Mouse (Mus musculus) MEL (cell line): ENCODE results near the gene Akirin1. TPM values are rescaled to one million over a fixed set of nuclear protein-coding genes. Genes with fewer than 3 reads are reported as not detected.

ENCODE experiments used
- DNase-seq: peaks from one replicate; pipeline ENCODE4 v3.0.0; 2011; ENCODE audit warnings: low read depth, low spot score
- H3K27ac ChIP-seq: 2 replicates; pipeline ENCODE4 v1.5.1; 2012; ENCODE audit warnings: low read depth, mild to moderate bottlenecking, control low read depth, low read length, moderate library complexity; ENCODE audit not compliant: control insufficient read depth
- H3K27me3 ChIP-seq, 2 experiments: fragments of 150-350 bp in 1 of 2; sonication (generic) in 1 of 2; 2 replicates each; pipeline ENCODE4 v1.6.1; 2012; ENCODE audit warnings: low read length in 2 of 2, mild to moderate bottlenecking in 2 of 2, improper control_type of control experiment in 1 of 2, moderate library complexity in 1 of 2; ENCODE audit not compliant: insufficient read depth in 2 of 2, control insufficient read depth in 1 of 2
- H3K36me3 ChIP-seq, 2 experiments: 2 replicates each; pipeline ENCODE4 v1.6.1; 2012 to 2014; ENCODE audit warnings: low read length in 2 of 2, improper control_type of control experiment in 1 of 2, inconsistent platforms in 1 of 2, mild to moderate bottlenecking in 1 of 2; ENCODE audit not compliant: insufficient read depth in 2 of 2, control insufficient read depth in 1 of 2
- H3K4me1 ChIP-seq, 2 experiments: fragments of 150-350 bp in 1 of 2; sonication (generic) in 1 of 2; 2 replicates each; pipeline ENCODE4 v1.6.1; 2012; ENCODE audit warnings: low read length in 2 of 2, improper control_type of control experiment in 1 of 2, mild to moderate bottlenecking in 1 of 2; ENCODE audit not compliant: insufficient read depth in 2 of 2, control insufficient read depth in 1 of 2
- H3K4me3 ChIP-seq, 2 experiments: fragments of 150-350 bp in 1 of 2; sonication (generic) in 1 of 2; 2 replicates each; pipeline ENCODE4 v1.5.1; 2012; ENCODE audit warnings: low read depth in 2 of 2, low read length in 2 of 2, mild to moderate bottlenecking in 2 of 2, moderate library complexity in 2 of 2, control low read depth in 1 of 2, improper control_type of control experiment in 1 of 2; ENCODE audit not compliant: control insufficient read depth in 1 of 2, insufficient read depth in 1 of 2
- H3K79me2 ChIP-seq: 2 replicates; pipeline ENCODE4 v1.6.1; 2012; ENCODE audit warnings: mild to moderate bottlenecking, low read length, moderate library complexity; ENCODE audit not compliant: control insufficient read depth, poor library complexity, insufficient read depth
- H3K9ac ChIP-seq: 2 replicates; pipeline ENCODE4 v1.6.1; 2012; ENCODE audit warnings: low read depth, mild to moderate bottlenecking, control low read depth, low read length, moderate library complexity; ENCODE audit not compliant: control insufficient read depth, poor library complexity, severe bottlenecking
- H3K9me3 ChIP-seq: fragments of 150-350 bp; sonication (generic); replicated peaks from 2 replicates; pipeline ENCODE4 v1.6.1; 2012; ENCODE audit warnings: mild to moderate bottlenecking, low read length, improper control_type of control experiment, moderate library complexity; ENCODE audit not compliant: insufficient read depth
- BHLHE40 ChIP-seq: IDR thresholded peaks from 2 replicates; pipeline ENCODE4 v1.6.1; 2012; ENCODE audit warnings: low read depth, mild to moderate bottlenecking, inconsistent platforms, low read length, improper control_type of control experiment, borderline replicate concordance
- CHD1 ChIP-seq: IDR thresholded peaks from 2 replicates; pipeline ENCODE4 v1.6.1; 2012; ENCODE audit warnings: low read depth, mild to moderate bottlenecking, inconsistent platforms, low read length, improper control_type of control experiment
- CTCF ChIP-seq, 3 experiments: IDR thresholded peaks in 2 of 3; conservative IDR thresholded peaks in 1 of 3; 2 replicates each; pipeline ENCODE4 v1.5.1; 2011 to 2012; ENCODE audit warnings: low read length in 3 of 3, low read depth in 2 of 3, mild to moderate bottlenecking in 2 of 3, improper control_type of control experiment in 1 of 3, inconsistent platforms in 1 of 3, mixed read lengths in 1 of 3, moderate library complexity in 1 of 3; ENCODE audit not compliant: control insufficient read depth in 1 of 3, insufficient read depth in 1 of 3, poor library complexity in 1 of 3, severe bottlenecking in 1 of 3
- E2F4 ChIP-seq: IDR thresholded peaks from 2 replicates; pipeline ENCODE4 v1.6.1; 2011; ENCODE audit warnings: low read depth, low read length, improper control_type of control experiment, borderline replicate concordance
- ELF1 ChIP-seq: IDR thresholded peaks from 2 replicates; pipeline ENCODE4 v1.6.1; 2014; ENCODE audit warnings: low read depth, mild to moderate bottlenecking, inconsistent platforms, low read length, improper control_type of control experiment, moderate library complexity
- EP300 ChIP-seq, 2 experiments: IDR thresholded peaks; 2 replicates each; pipeline ENCODE4 v1.6.1; 2011; ENCODE audit warnings: improper control_type of control experiment in 2 of 2, low read length in 2 of 2, low read depth in 1 of 2, mild to moderate bottlenecking in 1 of 2
- ETS1 ChIP-seq: IDR thresholded peaks from 2 replicates; pipeline ENCODE4 v1.6.1; 2012; ENCODE audit warnings: low read depth, mild to moderate bottlenecking, inconsistent platforms, low read length, improper control_type of control experiment, moderate library complexity
- GATA1 ChIP-seq: IDR thresholded peaks from 2 replicates; pipeline ENCODE4 v1.6.1; 2011; ENCODE audit warnings: low read depth, low read length, improper control_type of control experiment
- HCFC1 ChIP-seq: IDR thresholded peaks from 2 replicates; pipeline ENCODE4 v1.6.1; 2012; ENCODE audit warnings: low read depth, mild to moderate bottlenecking, inconsistent platforms, low read length, improper control_type of control experiment, moderate library complexity
- MAX ChIP-seq: IDR thresholded peaks from 2 replicates; pipeline ENCODE4 v1.6.1; 2011; ENCODE audit warnings: low read length, improper control_type of control experiment
- MAZ ChIP-seq: IDR thresholded peaks from 2 replicates; pipeline ENCODE4 v1.6.1; 2012; ENCODE audit warnings: low read depth, mild to moderate bottlenecking, inconsistent platforms, low read length, improper control_type of control experiment
- MEF2A ChIP-seq: IDR thresholded peaks from 2 replicates; pipeline ENCODE4 v1.6.1; 2014; ENCODE audit warnings: low read depth, mild to moderate bottlenecking, inconsistent platforms, low read length, improper control_type of control experiment; ENCODE audit not compliant: poor library complexity, insufficient replicate concordance, severe bottlenecking; ENCODE audit errors: extremely low read depth
- MXI1 ChIP-seq: IDR thresholded peaks from 2 replicates; pipeline ENCODE4 v1.6.1; 2011; ENCODE audit warnings: mild to moderate bottlenecking, low read depth, low read length, improper control_type of control experiment
- MYB ChIP-seq: IDR thresholded peaks from 2 replicates; pipeline ENCODE4 v1.6.1; 2011; ENCODE audit warnings: mild to moderate bottlenecking, low read depth, low read length, improper control_type of control experiment
- MYC ChIP-seq: IDR thresholded peaks from 2 replicates; pipeline ENCODE4 v1.6.1; 2011; ENCODE audit warnings: low read depth, mild to moderate bottlenecking, low read length, improper control_type of control experiment, moderate library complexity
- NELFE ChIP-seq: IDR thresholded peaks from 2 replicates; pipeline ENCODE4 v1.6.1; 2011; ENCODE audit warnings: low read depth, low read length, improper control_type of control experiment
- NRF1 ChIP-seq: IDR thresholded peaks from 2 replicates; pipeline ENCODE4 v1.6.1; 2014; ENCODE audit warnings: low read depth, mild to moderate bottlenecking, inconsistent platforms, low read length, improper control_type of control experiment, moderate library complexity; ENCODE audit not compliant: poor library complexity, insufficient read depth, severe bottlenecking
- POLR2A ChIP-seq, 2 experiments: IDR thresholded peaks; 2 replicates each; pipeline ENCODE4 v1.6.1; 2011 to 2012; ENCODE audit warnings: low read length in 2 of 2, mild to moderate bottlenecking in 2 of 2, control low read depth in 1 of 2, improper control_type of control experiment in 1 of 2, low read depth in 1 of 2, moderate library complexity in 1 of 2; ENCODE audit not compliant: control insufficient read depth in 1 of 2, insufficient read depth in 1 of 2, poor library complexity in 1 of 2
- RCOR1 ChIP-seq: IDR thresholded peaks from 2 replicates; pipeline ENCODE4 v1.6.1; 2012; ENCODE audit warnings: low read depth, mild to moderate bottlenecking, inconsistent platforms, low read length, improper control_type of control experiment
- SMC3 ChIP-seq: IDR thresholded peaks from 2 replicates; pipeline ENCODE4 v1.6.1; 2011; ENCODE audit warnings: low read depth, low read length, improper control_type of control experiment
- TAL1 ChIP-seq: IDR thresholded peaks from 2 replicates; pipeline ENCODE4 v1.6.1; 2012; ENCODE audit warnings: mild to moderate bottlenecking, inconsistent platforms, low read length, moderate library complexity, mixed read lengths
- TCF12 ChIP-seq: IDR thresholded peaks from 2 replicates; pipeline ENCODE4 v1.6.1; 2014; ENCODE audit warnings: low read depth, mild to moderate bottlenecking, inconsistent platforms, low read length, improper control_type of control experiment, moderate library complexity
- USF2 ChIP-seq, 2 experiments: IDR thresholded peaks; 2 replicates each; pipeline ENCODE4 v1.6.1; 2011 to 2012; ENCODE audit warnings: improper control_type of control experiment in 2 of 2, low read length in 2 of 2, borderline replicate concordance in 1 of 2, inconsistent platforms in 1 of 2, low read depth in 1 of 2, mild to moderate bottlenecking in 1 of 2; ENCODE audit not compliant: insufficient read depth in 1 of 2
- ZC3H11A ChIP-seq: IDR thresholded peaks from 2 replicates; pipeline ENCODE4 v1.6.1; 2012; ENCODE audit warnings: low read depth, mild to moderate bottlenecking, inconsistent platforms, low read length, improper control_type of control experiment
- ZKSCAN1 ChIP-seq: IDR thresholded peaks from 2 replicates; pipeline ENCODE4 v1.6.1; 2012; ENCODE audit warnings: low read depth, mild to moderate bottlenecking, inconsistent platforms, low read length, improper control_type of control experiment, moderate library complexity
- ZNF384 ChIP-seq: IDR thresholded peaks from 2 replicates; pipeline ENCODE4 v1.6.1; 2012; ENCODE audit warnings: low read depth, mild to moderate bottlenecking, inconsistent platforms, low read length, improper control_type of control experiment
- polyA plus RNA-seq, 2 experiments: library from polyadenylated mRNA; stranded (reverse) in 1 of 2; unstranded in 1 of 2; fragments of >175 nt in 1 of 2; fragments of >200 nt in 1 of 2; gene quantifications; 2 replicates each; pipeline versions ENCODE4 v1.2.1 to v1.2.4; 2012; ENCODE audit warnings: low replicate concordance in 2 of 2, low read depth in 1 of 2; ENCODE audit not compliant: insufficient read length in 2 of 2, insufficient read depth in 1 of 2, missing spikeins in 1 of 2
- total RNA-seq: library from RNA; depleted of rRNA; stranded (reverse); fragments of 300-350 nt; gene quantifications from 2 replicates; pipeline ENCODE4 v1.2.3, GENCODE M21; 2012

The Akirin1 gene
- total and polyA plus RNA-seq, 3 experiments = 46.3 to 53.3 TPM; not detected in 1

DNA sequence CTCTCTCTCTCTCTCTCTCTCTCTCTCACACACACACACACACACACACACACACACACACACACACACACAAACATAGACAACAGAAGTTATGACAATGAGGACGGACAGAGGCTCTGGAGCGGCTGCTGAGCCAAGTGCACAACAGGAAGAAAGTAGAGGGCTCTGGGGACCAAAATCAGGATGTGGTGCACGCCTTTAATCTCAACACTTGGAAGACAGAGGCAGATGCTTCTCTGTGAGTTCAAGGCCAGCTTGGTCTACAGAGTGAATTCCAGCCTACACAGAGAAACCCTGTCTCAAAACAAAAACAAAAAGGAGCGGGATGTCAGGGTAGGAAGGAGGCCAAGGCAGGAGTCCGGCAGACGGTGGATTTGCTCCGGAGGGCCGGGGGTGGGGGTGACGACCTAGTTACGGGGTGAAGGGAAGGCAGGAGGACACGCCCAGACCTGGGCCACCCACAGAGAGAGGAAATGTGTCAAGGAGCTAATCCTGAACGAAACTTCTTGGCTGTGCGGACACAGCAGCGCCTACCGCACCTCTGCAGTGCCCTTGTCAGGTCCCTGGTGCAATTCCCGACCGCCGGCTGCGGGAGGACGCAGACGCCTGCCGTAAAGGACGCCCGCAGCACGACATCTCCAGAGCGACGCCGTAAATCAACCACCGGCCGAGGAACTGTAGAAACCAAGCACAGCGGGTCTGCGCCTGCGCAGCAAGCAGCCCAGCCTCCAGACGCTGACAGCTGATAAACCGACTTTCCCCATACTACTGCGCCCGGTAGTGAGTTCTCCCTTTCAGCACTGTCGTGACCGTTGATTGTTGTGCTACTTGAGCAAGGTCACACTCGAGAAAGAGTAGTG lies 32.3 kb downstream of the Akirin1 start, which contains the start of gene Ndufs5 (continued):
- TF ChIP-seq USF2 (IDR thresholded peaks at IDR 0.05; ENCODE audit: borderline replicate concordance in 1 of 2, insufficient read depth in 1 of 2, low read depth in 1 of 2, low read length in 2 of 2) (no peak), SMC3 (no peak), ZKSCAN1 (no peak), E2F4 (no peak), POLR2A (IDR thresholded peaks at IDR 0.05; ENCODE audit: control insufficient read depth in 1 of 2, insufficient read depth in 1 of 2, low read depth in 1 of 2, low read length in 2 of 2, poor library complexity in 1 of 2) (peak; percentile 73 to 97; a peak in 3 of 4 replicates), HCFC1 (peak; percentile 92), ETS1 (peak; percentile 72), CTCF (IDR thresholded peaks at IDR 0.05 in 2 of 3, conservative IDR thresholded peaks at IDR 0.05 in 1 of 3; ENCODE audit: control insufficient read depth in 1 of 3, insufficient read depth in 1 of 3, low read depth in 2 of 3, low read length in 3 of 3, poor library complexity in 1 of 3, severe bottlenecking in 1 of 3) (no peak), BHLHE40 (no peak), ZC3H11A (no peak), TAL1 (peak; percentile 71)
- TF ChIP-seq, all 39 proteins: peak for 23

- TF ChIP-seq MYB (no peak), MXI1 (no peak), NELFE (no peak), MAX (no peak), ELF1 (no peak), NRF1 (no peak), MYC (no peak), ZNF384 (no peak), MEF2A (no peak), CTCF (IDR thresholded peaks at IDR 0.05 in 2 of 3, conservative IDR thresholded peaks at IDR 0.05 in 1 of 3; ENCODE audit: control insufficient read depth in 1 of 3, insufficient read depth in 1 of 3, low read depth in 2 of 3, low read length in 3 of 3, poor library complexity in 1 of 3, severe bottlenecking in 1 of 3) (no peak), TCF12 (no peak), CHD1 (no peak), SMC3 (no peak), GATA1 (no peak), RCOR1 (no peak), MAZ (no peak), USF2 (IDR thresholded peaks at IDR 0.05; ENCODE audit: borderline replicate concordance in 1 of 2, insufficient read depth in 1 of 2, low read depth in 1 of 2, low read length in 2 of 2) (no peak), EP300 (IDR thresholded peaks at IDR 0.05; ENCODE audit: low read depth in 1 of 2, low read length in 2 of 2) (no peak), E2F4 (no peak), HCFC1 (no peak)
- H3K4me1 ChIP-seq = peaks cover 0 to 6% of the 10 kb centered on the region in 2 experiments; a peak in 1 of 4 replicates
- no peaks in the 10 kb centered on the region for H3K9me3 ChIP-seq
- H3K27me3 ChIP-seq = no peaks in the 10 kb centered on the region
- H3K79me2 ChIP-seq = peaks cover 9% of the 10 kb centered on the region
- no peak overlapping the region for H3K4me3 ChIP-seq
- H3K9ac ChIP-seq = no peak overlapping the region
- no peak for DNase-seq
- H3K27ac ChIP-seq = no peak overlapping the region
- H3K36me3 ChIP-seq = peaks cover 4 to 6% of the 10 kb centered on the region in 2 experiments
Measured at GRCm38 (mm10) chr4:123712431-123712830, 37.7 kb downstream of the Akirin1 start.
